8 mouse cellular contexts compared by ENCODE assay signal in the genomic region with DNA sequence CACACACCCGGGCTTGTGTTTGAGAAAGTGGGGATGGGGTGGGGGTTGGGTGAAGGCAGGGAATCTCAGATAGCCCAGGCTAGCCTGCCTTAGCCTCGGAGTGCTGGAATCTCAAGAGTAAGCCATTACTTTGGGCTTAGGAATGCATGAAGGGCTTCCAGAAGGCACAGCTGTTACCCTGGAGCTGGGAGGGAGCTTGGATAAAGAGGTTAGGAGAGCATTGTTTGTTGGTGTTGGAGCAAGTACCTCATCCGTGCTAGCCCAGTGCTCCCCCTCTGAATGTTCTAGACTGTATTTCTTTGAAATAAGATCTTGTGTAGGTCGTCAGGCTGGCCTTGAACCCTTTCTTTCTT. TPM values are rescaled to one million over a fixed set of nuclear protein-coding genes. Genes with fewer than 3 reads are reported as not detected.
A peak's percentile ranks its signal among the peaks of the same experiment; 100 is the strongest.
DNase-seq lines count a peak whose midpoint lies in the region; ATAC-seq and TF ChIP-seq lines count a peak whose summit lies in the region.

No protein-coding gene starts in this region.

- no peaks in the 10 kb centered on the region for H3K9me3 ChIP-seq in liver, embryonic 11.5 days (ENCODE audit: control insufficient read depth, low read length)

- H3K4me3 ChIP-seq in cerebellum, adult 2 months (replicated peaks; ENCODE audit: insufficient read depth, low read depth, low read length): peak overlapping the region; percentile 27
- H3K4me3 ChIP-seq in testis, adult 2 months (ENCODE audit: control insufficient read depth, low read depth, low read length): peak overlapping the region; percentile 79
- H3K4me3 ChIP-seq in liver, embryonic 11.5 days (ENCODE audit: low read depth, low read length): peak overlapping the region; percentile 62

- no peak for TF ChIP-seq POLR2A in cerebellum, adult 2 months (IDR thresholded peaks at IDR 0.05; ENCODE audit: borderline replicate concordance, insufficient read depth, low read length)
- TF ChIP-seq POLR2A in testis, adult 2 months (IDR thresholded peaks at IDR 0.05; ENCODE audit: control insufficient read depth, low read depth, low read length): no peak

- no peak; the same call in 1 of the 2 replicates for ATAC-seq in liver, embryonic 11.5 days (replicated peaks; ENCODE audit: low FRiP score)

- no peak for DNase-seq in cerebellum, adult 2 months
- no peak for DNase-seq in cerebellum, adult 8-10 months
- DNase-seq in testis, postnatal 14 days (ENCODE audit: low spot score): no peak
- no peak for DNase-seq in liver, embryonic 11.5 days (ENCODE audit: low spot score)
- DNase-seq in B cell, adult 2 months: no peak
- DNase-seq in T-cell, adult 2 months (ENCODE audit: low spot score): no peak
- DNase-seq in layer of hippocampus, postnatal 14 days (ENCODE audit: low spot score in 2 of 2): no peak

- WGBS in cerebellum, adult 2 months: 26% methylated on average over 4 of the region's 4 CpGs
- WGBS in liver, embryonic 11.5 days: 26% methylated on average over 4 of the region's 4 CpGs

- H3K27ac ChIP-seq in cerebellum, adult 2 months (ENCODE audit: insufficient read depth, low read length): no peak overlapping the region
- peak overlapping the region; percentile 88 for H3K27ac ChIP-seq in testis, adult 2 months (ENCODE audit: control insufficient read depth, insufficient read depth, low read depth, low read length)
- peak overlapping the region; percentile 82 for H3K27ac ChIP-seq in liver, embryonic 11.5 days (ENCODE audit: low read depth, low read length)

- peak overlapping the region; percentile 76 for H3K9ac ChIP-seq in liver, embryonic 11.5 days (ENCODE audit: low read depth, low read length)

- TF ChIP-seq CTCF in cerebellum, adult 2 months (IDR thresholded peaks at IDR 0.05; ENCODE audit: borderline replicate concordance, insufficient read depth, low read depth, low read length): no peak
- TF ChIP-seq CTCF in testis, adult 2 months (IDR thresholded peaks at IDR 0.05; ENCODE audit: control insufficient read depth, insufficient read depth, insufficient replicate concordance, low read depth, low read length): no peak

- H3K27me3 ChIP-seq in cerebellum, adult 2 months (ENCODE audit: control insufficient read depth, insufficient read depth, low read length): no peaks in the 10 kb centered on the region
- H3K27me3 ChIP-seq in testis, adult 2 months (ENCODE audit: control insufficient read depth, insufficient read depth, low read length): peaks cover 4% of the 10 kb centered on the region
- H3K27me3 ChIP-seq in liver, embryonic 11.5 days (replicated peaks; ENCODE audit: control insufficient read depth, insufficient read depth, low read length): no peaks in the 10 kb centered on the region

- peaks cover 7% of the 10 kb centered on the region; the same call in 1 of the 2 replicates for H3K4me1 ChIP-seq in cerebellum, adult 2 months (ENCODE audit: control insufficient read depth, insufficient read depth, low read length)
- peaks cover 10% of the 10 kb centered on the region for H3K4me1 ChIP-seq in testis, adult 2 months (ENCODE audit: control insufficient read depth, insufficient read depth, low read length)
- peaks cover 45% of the 10 kb centered on the region for H3K4me1 ChIP-seq in liver, embryonic 11.5 days (replicated peaks; ENCODE audit: control insufficient read depth, insufficient read depth, low read length)

- H3K4me2 ChIP-seq in liver, embryonic 11.5 days: peak overlapping the region; percentile 84

- no peaks in the 10 kb centered on the region for H3K36me3 ChIP-seq in testis, adult 2 months (ENCODE audit: control insufficient read depth, insufficient read depth, low read length)
- no peaks in the 10 kb centered on the region for H3K36me3 ChIP-seq in liver, embryonic 11.5 days (ENCODE audit: control insufficient read depth, insufficient read depth, low read length)

RNA-seq across cellular contexts. Expression of a gene that starts 22.8 kb away (rescaled TPM):
- polyA plus RNA-seq in cerebellum, adult 2 months (2012; rRNA removed): 2,136 and 2,149 TPM in 2 replicates
- polyA plus RNA-seq in testis, adult 2 months (2012; rRNA removed): 1,383 and 1,491 TPM in 2 replicates
- 11,958 and 12,749 TPM in 2 replicates for polyA plus RNA-seq in liver, embryonic 11.5 days (2014; fragmentation: Nextera tagmentation; extraction: Ambion mirVana)
- 1,000 to 10,000 TPM; 3,650 to 3,993 TPM for total RNA-seq in layer of hippocampus, postnatal 14 days (2021)

RNA-seq across cellular contexts. Expression of a gene that starts 30.8 kb away (rescaled TPM):
- 110 and 115 TPM in 2 replicates for polyA plus RNA-seq in cerebellum, adult 2 months (2012; rRNA removed)
- polyA plus RNA-seq in testis, adult 2 months (2012; rRNA removed): 27.1 and 27.3 TPM in 2 replicates
- 142 and 148 TPM in 2 replicates for polyA plus RNA-seq in liver, embryonic 11.5 days (2014; fragmentation: Nextera tagmentation; extraction: Ambion mirVana)
- total RNA-seq in layer of hippocampus, postnatal 14 days (2021): 100 to 1,000 TPM; 304 to 311 TPM

RNA-seq across cellular contexts. Expression of a gene that starts 34.2 kb away (rescaled TPM):
- polyA plus RNA-seq in cerebellum, adult 2 months (2012; rRNA removed): 22.3 TPM in 2 replicates
- polyA plus RNA-seq in testis, adult 2 months (2012; rRNA removed): 8.5 and 8.9 TPM in 2 replicates
- polyA plus RNA-seq in liver, embryonic 11.5 days (2014; fragmentation: Nextera tagmentation; extraction: Ambion mirVana): 6.7 TPM in 2 replicates
- 10 to 100 TPM; 43.1 to 46.7 TPM for total RNA-seq in layer of hippocampus, postnatal 14 days (2021)

Comparison
In these comparisons a context has a peak if more than half of its experiments do, and no peak if none do; other contexts are left out.
1. H3K4me3 ChIP-seq: peak in every context shown above with its lines; median percentile 79 in testis, adult 2 months; 62 in liver, embryonic 11.5 days; 27 in cerebellum, adult 2 months.